Mouse (Mus musculus): ENCODE measurements at regions not wholly inside any gene's neighbourhood (a gene's known extent, or its start where the extent isn't known, plus 50 kb on each side); places are given as distances from the start of the nearest gene placed in this dataset.

- no peak for DNase-seq (ENCODE audit: low spot score in 2 of 2)
Measured at GRCm38 (mm10) chr8:128042877-128043276, 315.5 kb upstream of the Nrp1 start.

GRCm38 (mm10) chr8:128043392-128043791, 315.0 kb upstream of the Nrp1 start:
- DNase-seq (ENCODE audit: low spot score in 2 of 2), result no peak

GRCm38 (mm10) chr8:128056251-128056650, 302.2 kb upstream of the Nrp1 start:
- no peak for DNase-seq (ENCODE audit: low spot score in 2 of 2)

GRCm38 (mm10) chr8:128057845-128058244, 300.6 kb upstream of the Nrp1 start:
- DNase-seq (ENCODE audit: low spot score in 2 of 2), result no peak

GRCm38 (mm10) chr8:128059817-128060216, 298.6 kb upstream of the Nrp1 start:
- no peak for DNase-seq (ENCODE audit: low spot score in 2 of 2)

- DNase-seq (ENCODE audit: low spot score in 2 of 2), result no peak
Measured at GRCm38 (mm10) chr8:128064211-128064610, 294.2 kb upstream of the Nrp1 start.

- no peak for DNase-seq (ENCODE audit: low spot score in 2 of 2)
Measured at GRCm38 (mm10) chr8:128065127-128065526, 293.3 kb upstream of the Nrp1 start.

- DNase-seq (ENCODE audit: low spot score in 2 of 2), result no peak
Measured at GRCm38 (mm10) chr8:128065964-128066680, 292.3 kb upstream of the Nrp1 start.

- DNase-seq (ENCODE audit: low spot score in 2 of 2), result no peak
Measured at GRCm38 (mm10) chr8:128069749-128070148, 288.7 kb upstream of the Nrp1 start.

GRCm38 (mm10) chr8:128075566-128075965, 282.8 kb upstream of the Nrp1 start:
- DNase-seq (ENCODE audit: low spot score in 2 of 2), result no peak

GRCm38 (mm10) chr8:128076226-128076625, 282.2 kb upstream of the Nrp1 start:
- DNase-seq (ENCODE audit: low spot score in 2 of 2), result no peak

- no peak for DNase-seq (ENCODE audit: low spot score in 2 of 2)
Measured at GRCm38 (mm10) chr8:128078740-128079139, 279.7 kb upstream of the Nrp1 start.

- no peak for DNase-seq (ENCODE audit: low spot score in 2 of 2)
Measured at GRCm38 (mm10) chr8:128085800-128086199, 272.6 kb upstream of the Nrp1 start.

- DNase-seq (ENCODE audit: low spot score in 2 of 2), result no peak
Measured at GRCm38 (mm10) chr8:128087500-128087899, 270.9 kb upstream of the Nrp1 start.

GRCm38 (mm10) chr8:128092826-128093225, 265.6 kb upstream of the Nrp1 start:
- DNase-seq (ENCODE audit: low spot score in 2 of 2), result peak; percentile 7 to 25

GRCm38 (mm10) chr8:128095451-128095850, 263.0 kb upstream of the Nrp1 start:
- no peak for DNase-seq (ENCODE audit: low spot score in 2 of 2)

- DNase-seq (ENCODE audit: low spot score in 2 of 2), result no peak
Measured at GRCm38 (mm10) chr8:128097601-128098000, 260.8 kb upstream of the Nrp1 start.

GRCm38 (mm10) chr8:128103380-128103779, 255.0 kb upstream of the Nrp1 start:
- DNase-seq (ENCODE audit: low spot score in 2 of 2), result no peak

GRCm38 (mm10) chr8:128106569-128106968, 251.8 kb upstream of the Nrp1 start:
- DNase-seq (ENCODE audit: low spot score in 2 of 2), result no peak

- no peak for DNase-seq (ENCODE audit: low spot score in 2 of 2)
Measured at GRCm38 (mm10) chr8:128107041-128107440, 251.4 kb upstream of the Nrp1 start.

- no peak for DNase-seq (ENCODE audit: low spot score in 2 of 2)
Measured at GRCm38 (mm10) chr8:128109036-128109435, 249.4 kb upstream of the Nrp1 start.

GRCm38 (mm10) chr8:128111132-128111531, 247.3 kb upstream of the Nrp1 start:
- no peak for DNase-seq (ENCODE audit: low spot score in 2 of 2)

- DNase-seq (ENCODE audit: low spot score in 2 of 2), result no peak
Measured at GRCm38 (mm10) chr8:128113116-128113515, 245.3 kb upstream of the Nrp1 start.
